Mouse (Mus musculus): ENCODE data around the gene Txndc5.

The Txndc5 gene

GRCm38 (mm10) chr13:38528687-38529294 is at the start of gene Txndc5:
Gene Txndc5, minus strand, starts transcription at chr13:38528824.
- DNase-seq: peak; percentile 16

- DNase-seq: no peak
These were observed 46.0 kb upstream of the Txndc5 start for GRCm38 (mm10) chr13:38574668-38575067.

- no peak for DNase-seq
These were observed 44.7 kb upstream of the Txndc5 start for GRCm38 (mm10) chr13:38573281-38573680.

GRCm38 (mm10) chr13:38565245-38565644 is 36.6 kb upstream of the Txndc5 start:
- no peak for DNase-seq

- no peak for DNase-seq
These were observed 26.0 kb upstream of the Txndc5 start for GRCm38 (mm10) chr13:38554611-38555010.

GRCm38 (mm10) chr13:38554210-38554609 is 25.6 kb upstream of the Txndc5 start:
- no peak for DNase-seq

- DNase-seq: no peak
These were observed 20.1 kb upstream of the Txndc5 start for GRCm38 (mm10) chr13:38548681-38549080.

- DNase-seq: no peak
These were observed 19.1 kb upstream of the Txndc5 start for GRCm38 (mm10) chr13:38547717-38548116.

GRCm38 (mm10) chr13:38546754-38547153 is 18.1 kb upstream of the Txndc5 start:
- no peak for DNase-seq

- no peak for DNase-seq
These were observed 16.8 kb upstream of the Txndc5 start for GRCm38 (mm10) chr13:38545460-38545859.

GRCm38 (mm10) chr13:38544769-38545445 is 16.3 kb upstream of the Txndc5 start:
- DNase-seq: no peak

- DNase-seq: no peak
These were observed 15.0 kb upstream of the Txndc5 start for GRCm38 (mm10) chr13:38543455-38544125.

GRCm38 (mm10) chr13:38539192-38539900 is 10.7 kb upstream of the Txndc5 start:
- no peak for DNase-seq

- DNase-seq: no peak
These were observed 8.9 kb upstream of the Txndc5 start for GRCm38 (mm10) chr13:38537521-38537920.

GRCm38 (mm10) chr13:38534731-38535130 is 6.1 kb upstream of the Txndc5 start:
- no peak for DNase-seq

- DNase-seq: no peak
These were observed 5.4 kb upstream of the Txndc5 start for GRCm38 (mm10) chr13:38534016-38534415.

- no peak for DNase-seq
These were observed 4.8 kb upstream of the Txndc5 start for GRCm38 (mm10) chr13:38533461-38533860.

GRCm38 (mm10) chr13:38531498-38531897 is 2.9 kb upstream of the Txndc5 start:
- DNase-seq: no peak

GRCm38 (mm10) chr13:38529576-38529975 is 952 bp upstream of the Txndc5 start:
- DNase-seq: no peak

GRCm38 (mm10) chr13:38527797-38528650 is 600 bp downstream of the Txndc5 start:
- DNase-seq: peak; percentile 82

- DNase-seq: no peak
These were observed 1.4 kb downstream of the Txndc5 start for GRCm38 (mm10) chr13:38527041-38527796.

GRCm38 (mm10) chr13:38526116-38526515 is 2.5 kb downstream of the Txndc5 start:
- no peak for DNase-seq
